Mouse (Mus musculus) left cerebral cortex, postnatal 36 days (tissue): ENCODE data around the gene Acvr1c. TPM values are rescaled to one million over a fixed set of nuclear protein-coding genes. Genes with fewer than 3 reads are reported as not detected.

Source experiments
- DNase-seq, 2 experiments: peaks; one replicate each; pipeline ENCODE4 v3.0.0; 2021 to 2022; ENCODE audit warnings: low spot score in 2 of 2, mixed read lengths in 1 of 2
- intact Hi-C: fragments of 180-260 bp; cut with DNase I; formaldehyde crosslinking; loops from one replicate; pipeline ENCODE4 v1.15.1; 2025
- total RNA-seq, 2 experiments: library from RNA; stranded (reverse); gene quantifications; 2 replicates each; pipeline ENCODE4 v1.2.3; 2021

Gene Acvr1c
- 10 to 100 TPM; 16.8 to 18.3 TPM for total RNA-seq

DNA sequence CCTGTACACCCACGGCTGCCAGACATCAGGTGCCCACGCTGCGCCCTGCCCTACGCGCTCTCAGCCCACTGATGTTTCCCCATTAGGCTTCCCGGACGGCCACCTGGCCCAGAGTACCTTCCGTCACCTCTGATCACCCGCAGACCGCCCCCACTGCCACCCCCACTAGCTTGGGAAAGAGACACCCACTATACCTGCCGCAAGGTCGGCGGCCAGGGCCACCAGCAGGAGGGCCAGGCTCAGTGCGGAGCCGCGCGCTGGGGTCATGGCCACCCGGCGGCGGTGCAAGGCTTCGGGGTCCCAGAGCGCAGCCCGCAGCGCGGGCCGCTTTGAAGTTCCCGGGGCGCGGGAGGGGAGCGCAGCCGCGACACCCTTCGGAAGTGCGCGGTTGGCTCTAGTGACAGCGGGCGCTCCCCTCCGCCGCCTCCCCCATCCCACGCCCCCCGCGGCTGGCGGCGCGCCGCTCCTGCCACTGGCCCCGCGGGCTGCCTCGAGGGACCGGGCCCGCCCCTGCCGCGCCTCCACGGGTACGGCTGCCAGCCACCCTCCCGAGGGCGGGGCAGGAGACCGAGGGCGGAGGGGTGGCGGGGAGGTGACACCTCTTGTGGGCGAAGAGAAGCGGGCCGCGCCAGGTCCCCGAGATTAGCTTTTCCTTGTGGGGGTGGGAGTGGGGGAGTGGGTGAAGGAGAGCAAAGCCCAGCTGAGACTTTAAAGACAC, at the start of gene Acvr1c:
Acvr1c (minus strand) TSS at position 482 of the 718 bp plus-strand sequence.
- peak; percentile 42 to 74 for DNase-seq
- intact Hi-C loops: loop anchor here (5.0 kb wide), 1 partner anchor 75 kb away; no protein-coding TSS in a partner anchor

GRCm38 (mm10) chr2:58403481-58403880, 45.8 kb upstream of the Acvr1c start:
- intact Hi-C loops: no loop called here
- no peak for DNase-seq

- no peak for DNase-seq
- intact Hi-C loops: no loop called here
Observed at GRCm38 (mm10) chr2:58388601-58389000, 30.9 kb upstream of the Acvr1c start.

DNA sequence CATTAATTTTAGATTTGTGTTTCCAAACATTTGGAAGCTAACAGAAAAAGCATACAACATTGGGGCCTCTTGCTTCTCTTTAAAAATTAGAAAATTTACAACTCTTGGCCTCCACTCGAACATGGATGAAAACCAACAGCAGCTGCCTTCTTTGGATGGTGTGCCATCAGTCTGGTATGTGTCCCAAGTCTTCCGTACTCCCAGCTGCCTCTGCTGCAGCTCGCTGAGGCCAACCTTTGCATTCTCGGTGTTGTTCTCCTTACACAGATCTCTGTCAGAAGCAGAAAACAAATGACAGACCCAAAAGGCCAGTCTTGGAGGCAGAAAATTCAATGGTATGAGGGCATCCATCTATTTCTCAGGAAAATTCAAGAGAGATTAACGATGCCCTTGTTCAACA, 22.3 kb upstream of the Acvr1c start:
- intact Hi-C loops: no loop called here
- DNase-seq: no peak

DNA sequence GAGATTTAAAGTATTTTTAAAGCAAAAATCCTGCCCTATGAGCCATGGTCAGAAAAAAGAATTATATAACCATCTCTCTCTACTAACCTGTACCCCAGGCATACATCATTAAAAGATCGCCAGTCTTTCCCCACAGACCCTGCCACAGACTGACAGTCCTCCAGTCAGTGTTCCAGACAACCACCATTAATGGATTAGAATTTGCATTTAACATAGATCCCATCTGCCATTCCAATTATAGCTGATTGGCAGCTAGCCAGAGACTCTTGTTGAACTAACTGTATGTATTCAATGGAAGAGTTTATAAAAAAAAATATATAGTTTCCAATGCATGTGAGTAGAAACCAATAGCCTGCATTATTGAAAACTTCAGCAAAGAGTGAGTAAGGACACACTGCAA, 21.8 kb upstream of the Acvr1c start:
- intact Hi-C loops: no loop called here
- no peak for DNase-seq

- intact Hi-C loops: no loop called here
- DNase-seq: no peak
Observed at GRCm38 (mm10) chr2:58377417-58378130, 19.9 kb upstream of the Acvr1c start.

GRCm38 (mm10) chr2:58366196-58366595, 8.5 kb upstream of the Acvr1c start:
- intact Hi-C loops: no loop called here
- DNase-seq: no peak

DNA sequence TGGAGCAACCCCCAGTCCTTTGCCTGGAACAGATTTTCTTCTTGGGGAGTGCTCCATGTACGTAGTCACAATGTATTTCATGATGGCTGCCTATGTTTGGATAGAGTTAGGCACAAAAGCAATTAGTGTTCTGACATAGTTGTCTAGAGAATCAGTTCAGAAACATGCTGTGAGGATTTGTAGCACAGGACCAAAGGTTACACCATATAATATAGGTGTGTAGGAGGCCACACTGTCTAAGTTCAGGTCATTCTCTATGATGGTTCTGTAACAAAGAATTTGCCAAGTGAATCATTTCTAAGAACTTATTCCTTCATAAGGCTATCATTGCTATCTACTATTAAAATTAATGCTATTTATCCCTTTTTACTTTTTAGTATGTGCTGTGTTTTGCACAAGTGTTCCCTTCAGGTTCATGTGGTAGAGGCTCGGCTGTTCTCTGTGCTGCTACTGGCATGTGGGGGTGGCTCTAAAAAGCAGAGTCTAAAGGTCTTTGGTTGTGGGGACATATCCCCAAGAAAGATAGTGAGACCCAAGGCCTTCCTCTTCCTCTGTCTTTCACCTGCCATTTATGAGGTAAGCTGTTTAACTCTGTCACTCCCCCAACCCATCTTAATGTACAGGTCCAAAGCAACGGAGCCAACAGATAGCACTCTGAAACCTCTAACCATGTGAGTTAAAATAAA, 3.8 kb upstream of the Acvr1c start:
- intact Hi-C loops: no loop called here
- DNase-seq: no peak

- intact Hi-C loops: loop anchor here (5.0 kb wide), 1 partner anchor 74 kb away; no protein-coding TSS in a partner anchor
- DNase-seq: no peak
Observed at GRCm38 (mm10) chr2:58358132-58358460, 401 bp upstream of the Acvr1c start.

GRCm38 (mm10) chr2:58357068-58357413, 654 bp downstream of the Acvr1c start:
- intact Hi-C loops: loop anchor here (5.0 kb wide), 1 partner anchor 75 kb away; no protein-coding TSS in a partner anchor
- DNase-seq: peak in 1 of 2 experiments; percentile 33

DNA sequence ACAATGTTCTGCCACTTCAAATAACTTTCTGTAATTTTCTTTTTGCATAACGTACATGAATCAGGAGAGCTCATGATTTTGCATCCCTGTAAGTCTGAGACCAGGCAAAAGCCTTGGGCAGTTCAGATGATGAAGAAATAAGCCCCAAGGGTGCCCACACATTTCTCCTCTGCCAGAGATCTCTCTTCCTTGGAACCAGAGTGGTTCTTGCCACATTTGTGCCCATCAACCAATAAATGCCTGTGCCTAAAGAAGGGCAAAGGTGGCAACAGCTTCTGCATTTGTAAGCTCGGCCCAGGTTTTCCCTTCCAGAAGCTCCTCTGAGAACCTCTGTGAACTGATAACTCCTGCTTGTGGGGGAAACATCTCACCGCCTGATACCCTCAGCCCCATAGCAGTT, 3.3 kb downstream of the Acvr1c start:
- no peak for DNase-seq
- intact Hi-C loops: no loop called here

DNA sequence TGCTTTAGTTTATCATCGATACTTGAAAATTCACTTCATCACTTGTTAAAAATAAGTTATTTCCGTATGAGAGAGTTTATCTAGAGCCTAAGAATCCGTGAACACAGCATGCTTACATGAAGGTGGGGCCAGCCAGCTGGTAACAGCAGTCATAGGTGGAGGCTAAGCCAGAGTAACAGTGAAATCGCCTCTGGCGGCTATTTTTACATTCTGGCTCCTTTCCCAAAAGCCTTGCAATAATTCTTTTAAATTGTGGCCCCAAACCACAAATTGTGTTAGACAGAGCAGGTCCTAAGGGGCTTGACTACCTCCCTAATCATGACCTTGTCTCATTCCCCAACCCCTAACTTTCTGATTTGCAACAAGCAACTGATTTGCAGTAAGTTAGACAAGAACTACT, 4.8 kb downstream of the Acvr1c start:
- intact Hi-C loops: no loop called here
- no peak for DNase-seq

GRCm38 (mm10) chr2:58350657-58351056, 7.0 kb downstream of the Acvr1c start:
- no peak for DNase-seq
- intact Hi-C loops: no loop called here

DNA sequence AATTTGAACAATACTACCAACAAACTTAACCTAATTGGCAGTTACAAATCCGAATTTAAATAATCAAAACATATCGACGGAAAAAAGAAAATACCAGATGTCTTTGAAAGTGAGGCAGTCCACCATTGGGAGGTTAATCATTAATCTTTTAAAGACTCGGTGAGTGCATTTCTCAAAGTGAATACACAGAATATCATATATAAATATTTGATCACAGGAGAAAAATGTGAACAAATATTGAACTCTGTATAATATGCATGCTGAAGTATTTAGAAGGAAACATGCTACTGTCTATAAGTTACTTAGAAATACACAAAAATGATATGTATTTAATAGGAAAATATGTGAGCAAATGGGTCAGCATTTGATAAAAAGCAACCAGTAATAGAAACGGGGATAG, 21.0 kb downstream of the Acvr1c start:
- intact Hi-C loops: no loop called here
- no peak for DNase-seq

DNA sequence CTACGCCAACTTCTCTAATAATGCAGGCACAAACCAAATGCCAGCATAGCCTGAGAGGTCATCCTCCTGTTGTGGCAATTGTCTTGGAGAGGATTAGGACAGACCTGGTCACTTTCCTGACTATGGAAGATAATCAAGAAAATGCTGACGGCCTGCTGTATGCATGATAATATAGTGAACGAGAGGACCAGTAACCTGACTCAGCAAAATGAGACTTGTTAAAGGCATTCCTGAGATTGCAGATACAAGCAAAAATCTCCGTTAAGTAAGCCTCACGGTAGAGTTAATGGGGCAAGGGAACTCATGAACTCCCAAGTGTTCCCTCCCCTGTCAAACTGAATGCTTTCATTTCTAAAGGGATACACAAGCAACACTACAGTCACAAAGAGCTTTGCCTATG, 28.1 kb downstream of the Acvr1c start:
- intact Hi-C loops: no loop called here
- DNase-seq: no peak

GRCm38 (mm10) chr2:58324118-58324901, 33.4 kb downstream of the Acvr1c start:
- intact Hi-C loops: no loop called here
- DNase-seq: peak; percentile 56 to 77

DNA sequence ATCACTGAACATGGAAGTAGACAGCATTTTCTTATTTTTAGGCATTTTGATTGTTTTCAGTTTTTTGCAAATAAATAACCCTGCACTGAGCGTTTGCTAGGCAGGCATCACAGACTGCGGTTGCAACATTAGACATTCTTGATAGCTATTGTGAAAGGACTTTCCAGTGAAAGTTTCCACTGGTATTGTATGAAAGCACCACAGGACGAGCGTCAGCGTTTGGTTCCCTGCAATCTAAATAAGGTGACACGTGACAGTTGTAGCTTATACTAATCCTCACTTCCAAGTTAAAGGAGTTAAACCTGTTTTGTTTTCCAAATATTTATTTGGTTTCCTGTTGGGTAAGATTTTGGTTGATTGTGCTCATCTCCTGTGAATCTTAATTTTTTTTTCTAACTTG, 34.4 kb downstream of the Acvr1c start:
- intact Hi-C loops: no loop called here
- DNase-seq: no peak

- intact Hi-C loops: no loop called here
- DNase-seq: no peak
Observed at GRCm38 (mm10) chr2:58316186-58316585, 41.5 kb downstream of the Acvr1c start.

GRCm38 (mm10) chr2:58309695-58310094, 48.0 kb downstream of the Acvr1c start:
- intact Hi-C loops: no loop called here

DNA sequence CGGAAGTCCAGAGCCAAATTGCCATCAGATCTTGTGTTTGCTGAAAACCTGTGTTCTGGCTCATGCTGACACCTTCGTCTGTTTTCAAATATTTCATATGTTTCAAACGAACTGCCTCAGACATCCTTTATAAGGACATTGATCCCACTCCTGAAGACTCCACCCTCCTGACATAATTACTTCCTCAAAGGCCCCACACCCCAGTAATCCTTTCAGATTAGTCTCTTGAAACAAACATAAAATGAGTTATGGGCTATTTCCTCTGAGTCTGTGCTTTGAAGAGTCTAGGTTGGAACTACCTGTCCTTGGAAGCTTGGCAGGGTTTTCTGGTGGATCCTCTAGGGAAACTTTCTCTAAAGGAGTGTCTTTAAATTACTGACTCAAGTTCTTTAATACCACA, 53.2 kb downstream of the Acvr1c start:
- intact Hi-C loops: no loop called here
- DNase-seq: no peak

More at GRCm38 (mm10) chr2:58309695-58310094, 48.0 kb downstream of the Acvr1c start:
- no peak for DNase-seq
